Mouse (Mus musculus): ENCODE data around the gene Fbxl18. TPM values are rescaled to one million over a fixed set of nuclear protein-coding genes. Genes with fewer than 3 reads are reported as not detected.

The Fbxl18 gene
- polyA plus RNA-seq, 1 experiment from 2014 or later, result 17.8 TPM

GRCm38 (mm10) chr5:142926940-142927228 is 31.7 kb upstream of the Fbxl18 start:
- 45% methylated on average over 3 of the region's 3 CpGs for WGBS
- Histone ChIP-seq H3K4me2 (peak overlapping the region; percentile 26), H3K27me3 (no peaks in the 10 kb centered on the region), H3K27ac (peak overlapping the region; percentile 84), H3K9ac (no peak overlapping the region), H3K9me3 (replicated peaks) (no peaks in the 10 kb centered on the region), H3K4me3 (replicated peaks) (no peak overlapping the region), H3K36me3 (no peaks in the 10 kb centered on the region), H3K4me1 (peaks cover 44% of the 10 kb centered on the region)
- ATAC-seq (replicated peaks; ENCODE audit: low FRiP score), result no peak

GRCm38 (mm10) chr5:142926204-142926939 is 31.2 kb upstream of the Fbxl18 start:
- 16% methylated on average over 13 of the region's 13 CpGs for WGBS
- H3K27ac ChIP-seq, result peak overlapping the region; percentile 84
- H3K4me1 ChIP-seq, result peaks cover 46% of the 10 kb centered on the region
- H3K4me3 ChIP-seq (replicated peaks), result 0 out of 2 replicates have a peak overlapping the region, but pooled peaks have one; percentile 2
- no peaks in the 10 kb centered on the region for H3K36me3 ChIP-seq
- no peak overlapping the region for H3K9ac ChIP-seq
- H3K9me3 ChIP-seq (replicated peaks), result no peaks in the 10 kb centered on the region
- ATAC-seq (replicated peaks; ENCODE audit: low FRiP score), result peak; percentile 81
- H3K4me2 ChIP-seq, result peak overlapping the region; percentile 26
- H3K27me3 ChIP-seq, result no peaks in the 10 kb centered on the region

DNA sequence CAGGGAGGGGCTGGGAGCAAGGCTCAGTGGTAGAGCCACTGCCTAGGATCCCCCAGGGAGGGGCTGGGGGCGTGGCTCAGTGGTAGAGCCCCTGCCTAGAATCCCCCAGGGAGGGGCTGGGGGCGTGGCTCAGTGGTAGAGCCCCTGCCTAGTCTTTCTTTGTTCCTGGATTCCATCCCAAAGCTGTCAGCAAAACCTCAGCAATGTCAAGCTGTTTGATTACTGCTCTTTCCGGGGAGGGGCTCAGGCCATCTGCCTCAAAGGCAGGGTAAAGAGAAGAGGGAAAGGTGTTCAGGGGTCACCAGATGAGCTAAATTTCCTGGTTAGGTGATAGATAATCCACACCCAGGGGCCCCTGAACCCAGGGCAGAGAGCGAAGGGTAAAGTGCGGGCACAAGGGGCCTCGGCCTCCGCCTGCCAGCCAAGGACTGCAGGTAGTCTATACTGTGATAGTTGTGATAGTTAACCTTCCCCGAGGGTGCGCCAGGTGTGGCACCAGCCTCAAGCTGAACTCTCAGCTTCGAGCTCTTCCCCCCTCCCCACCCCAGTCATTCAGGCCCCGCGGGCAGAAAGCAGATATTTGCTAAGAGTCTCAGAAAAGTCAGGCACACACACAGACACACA is 29.2 kb upstream of the Fbxl18 start:
- H3K4me1 ChIP-seq, result peaks cover 47% of the 10 kb centered on the region
- no peak overlapping the region for H3K9ac ChIP-seq
- H3K4me2 ChIP-seq, result no peak overlapping the region
- H3K27me3 ChIP-seq, result no peaks in the 10 kb centered on the region
- no peaks in the 10 kb centered on the region for H3K9me3 ChIP-seq (replicated peaks)
- 77% methylated on average over 12 of the region's 12 CpGs for WGBS
- no peaks in the 10 kb centered on the region for H3K36me3 ChIP-seq
- no peak overlapping the region for H3K4me3 ChIP-seq (replicated peaks)
- ATAC-seq (replicated peaks; ENCODE audit: low FRiP score), result no peak
- no peak overlapping the region for H3K27ac ChIP-seq

DNA sequence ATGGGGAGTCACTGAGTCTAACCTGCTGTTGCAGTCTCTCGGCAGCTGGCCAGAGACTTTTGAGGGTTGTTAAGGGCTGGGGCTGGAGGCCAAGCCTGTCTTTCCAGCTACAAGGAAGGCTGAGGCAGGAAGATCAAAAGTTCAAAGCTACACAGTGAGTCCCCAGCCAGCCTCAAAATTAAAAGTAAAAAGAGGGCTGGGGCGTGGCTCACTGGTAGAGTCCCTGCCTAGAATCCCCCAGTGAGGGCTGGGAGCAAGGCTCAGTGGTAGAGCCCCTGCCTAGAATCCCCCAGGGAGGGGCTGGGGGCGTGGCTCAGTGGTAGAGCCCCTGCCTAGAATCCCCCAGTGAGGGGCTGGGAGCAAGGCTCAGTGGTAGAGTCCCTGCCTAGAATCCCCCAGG is 28.6 kb upstream of the Fbxl18 start:
- H3K9me3 ChIP-seq (replicated peaks), result no peaks in the 10 kb centered on the region
- 76% methylated on average over 3 of the region's 3 CpGs for WGBS
- H3K9ac ChIP-seq, result no peak overlapping the region
- H3K27ac ChIP-seq, result no peak overlapping the region
- H3K4me3 ChIP-seq (replicated peaks), result no peak overlapping the region
- H3K36me3 ChIP-seq, result no peaks in the 10 kb centered on the region
- no peak for ATAC-seq (replicated peaks; ENCODE audit: low FRiP score)
- no peak overlapping the region for H3K4me2 ChIP-seq
- no peaks in the 10 kb centered on the region for H3K27me3 ChIP-seq
- peaks cover 40% of the 10 kb centered on the region for H3K4me1 ChIP-seq

DNA sequence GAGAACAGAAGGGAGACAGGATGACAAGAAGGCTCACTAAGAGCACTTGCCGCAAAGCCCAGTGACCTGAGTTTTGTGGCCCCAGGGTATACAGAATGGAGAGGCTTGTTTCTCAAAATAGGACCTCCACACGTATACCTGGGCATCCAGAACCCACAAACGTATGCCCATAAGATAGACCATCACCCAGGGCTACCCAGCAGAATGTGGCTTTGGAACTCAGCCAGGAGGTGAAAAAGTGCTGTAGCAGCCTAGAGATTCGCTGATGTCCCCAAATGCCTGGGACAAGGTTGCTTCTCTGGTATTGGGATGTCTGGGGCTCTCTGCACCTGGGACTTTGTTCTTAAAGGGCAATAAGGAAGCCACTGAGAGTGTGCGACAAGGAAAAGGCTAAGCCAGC is 27.0 kb upstream of the Fbxl18 start:
- H3K27ac ChIP-seq, result no peak overlapping the region
- no peaks in the 10 kb centered on the region for H3K9me3 ChIP-seq (replicated peaks)
- ATAC-seq (replicated peaks; ENCODE audit: low FRiP score), result no peak
- H3K4me2 ChIP-seq, result no peak overlapping the region
- no peak overlapping the region for H3K4me3 ChIP-seq (replicated peaks)
- no peaks in the 10 kb centered on the region for H3K36me3 ChIP-seq
- WGBS, result 88% methylated on average over 5 of the region's 5 CpGs
- no peaks in the 10 kb centered on the region for H3K27me3 ChIP-seq
- peaks cover 34% of the 10 kb centered on the region for H3K4me1 ChIP-seq
- no peak overlapping the region for H3K9ac ChIP-seq

DNA sequence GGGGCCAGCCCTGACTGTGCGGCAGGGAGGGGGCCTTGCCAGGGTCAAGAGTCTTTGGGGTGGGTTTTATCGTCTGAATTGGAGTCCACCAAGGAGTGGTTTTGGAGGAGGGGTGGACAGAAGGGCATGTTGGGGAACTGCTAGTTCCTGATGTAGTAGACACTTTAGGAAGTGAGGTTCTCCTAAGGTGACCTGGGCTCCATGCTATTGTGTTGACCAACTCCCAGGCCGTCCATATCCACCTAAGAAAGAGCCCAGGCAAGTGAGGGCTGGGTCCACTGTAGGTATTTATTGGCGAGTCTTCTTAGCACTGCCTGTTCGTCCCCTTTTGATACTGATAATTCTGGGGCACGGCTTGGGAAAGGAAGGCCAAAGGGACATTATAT is 25.8 kb upstream of the Fbxl18 start:
- Histone ChIP-seq H3K4me1 (peaks cover 22% of the 10 kb centered on the region), H3K4me3 (replicated peaks) (no peak overlapping the region), H3K27me3 (no peaks in the 10 kb centered on the region), H3K36me3 (no peaks in the 10 kb centered on the region), H3K9me3 (replicated peaks) (no peaks in the 10 kb centered on the region), H3K4me2 (no peak overlapping the region), H3K27ac (peak overlapping the region; percentile 55), H3K9ac (no peak overlapping the region)
- WGBS, result 65% methylated on average over 6 of the region's 6 CpGs
- no peak for ATAC-seq (replicated peaks; ENCODE audit: low FRiP score)

DNA sequence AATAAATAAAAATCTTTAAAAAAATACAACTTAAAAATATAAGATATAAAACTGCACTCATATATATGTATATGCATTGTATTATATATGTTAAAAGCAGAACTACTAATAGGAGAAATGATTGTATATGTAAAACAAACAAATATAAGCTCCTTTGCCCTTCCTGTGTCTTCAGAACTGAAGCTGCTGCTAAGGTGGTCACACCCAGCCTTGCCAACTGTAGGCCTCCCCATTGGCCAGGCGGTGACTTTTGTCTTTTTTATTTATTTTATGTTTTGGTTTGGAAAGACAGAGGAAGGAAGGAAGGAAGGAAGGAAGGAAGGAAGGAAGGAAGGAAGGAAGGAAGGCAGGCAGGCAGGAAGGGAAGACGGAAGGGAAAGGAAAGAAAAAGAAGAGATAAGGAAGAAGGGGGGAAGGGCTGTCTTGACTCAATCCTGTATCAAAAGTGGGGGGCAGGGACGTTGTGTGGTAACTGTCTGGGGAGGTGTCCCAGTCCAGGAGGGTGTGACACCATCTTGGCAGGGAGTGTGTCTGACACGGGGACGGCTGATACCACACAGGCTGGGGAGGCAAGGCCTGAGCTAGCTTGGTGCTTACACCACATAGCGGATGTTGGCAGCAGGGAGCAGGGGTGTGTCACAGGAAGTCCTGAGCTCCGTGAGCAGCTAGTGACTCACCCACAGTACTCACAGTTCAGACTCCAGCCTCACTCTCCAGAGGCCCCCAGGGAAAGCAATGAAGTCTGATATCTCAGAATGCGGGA is 25.3 kb upstream of the Fbxl18 start:
- ATAC-seq (replicated peaks; ENCODE audit: low FRiP score), result peak; percentile 95
- peak overlapping the region; percentile 55 for H3K27ac ChIP-seq
- H3K27me3 ChIP-seq, result no peaks in the 10 kb centered on the region
- H3K9ac ChIP-seq, result no peak overlapping the region
- H3K9me3 ChIP-seq (replicated peaks), result no peaks in the 10 kb centered on the region
- 41% methylated on average over 8 of the region's 8 CpGs for WGBS
- no peak overlapping the region for H3K4me2 ChIP-seq
- no peaks in the 10 kb centered on the region for H3K36me3 ChIP-seq
- no peak overlapping the region for H3K4me3 ChIP-seq (replicated peaks)
- peaks cover 17% of the 10 kb centered on the region for H3K4me1 ChIP-seq

DNA sequence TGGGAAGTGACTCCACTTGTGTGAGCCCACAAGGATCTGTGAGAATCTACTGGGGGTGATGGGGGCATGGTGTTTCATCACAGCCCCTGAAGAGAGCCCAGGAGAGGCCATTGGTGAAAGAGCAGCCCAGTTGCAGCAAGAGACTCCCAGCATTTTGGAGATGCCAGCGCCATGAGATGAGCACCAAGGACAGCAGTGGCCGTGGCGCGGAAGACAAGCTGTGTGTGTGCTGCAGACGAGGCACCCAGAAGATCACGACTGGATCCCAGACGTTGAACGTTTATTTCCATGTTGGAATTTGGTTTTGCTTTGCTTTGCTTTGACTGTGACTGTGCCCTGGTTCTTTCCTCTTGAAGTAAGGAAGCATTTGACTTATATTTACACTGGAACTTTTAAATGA is 22.2 kb upstream of the Fbxl18 start:
- Histone ChIP-seq H3K9me3 (replicated peaks) (no peaks in the 10 kb centered on the region), H3K9ac (no peak overlapping the region), H3K27ac (no peak overlapping the region), H3K36me3 (no peaks in the 10 kb centered on the region), H3K4me2 (no peak overlapping the region), H3K4me3 (replicated peaks) (no peak overlapping the region), H3K27me3 (no peaks in the 10 kb centered on the region), H3K4me1 (peaks cover 12% of the 10 kb centered on the region)
- 92% methylated on average over 8 of the region's 8 CpGs for WGBS
- no peak for ATAC-seq (replicated peaks; ENCODE audit: low FRiP score)

- no peaks in the 10 kb centered on the region for H3K36me3 ChIP-seq
- no peak for ATAC-seq (replicated peaks; ENCODE audit: low FRiP score)
- no peaks in the 10 kb centered on the region for H3K27me3 ChIP-seq
- no peak overlapping the region for H3K4me3 ChIP-seq (replicated peaks)
- no peaks in the 10 kb centered on the region for H3K9me3 ChIP-seq (replicated peaks)
- no peak overlapping the region for H3K9ac ChIP-seq
- no peak overlapping the region for H3K27ac ChIP-seq
- 66% methylated on average over 7 of the region's 7 CpGs for WGBS
- peaks cover 11% of the 10 kb centered on the region for H3K4me1 ChIP-seq
- H3K4me2 ChIP-seq, result no peak overlapping the region
Measured at GRCm38 (mm10) chr5:142916593-142916992, 21.4 kb upstream of the Fbxl18 start.

- 85% methylated on average over 11 of the region's 11 CpGs for WGBS
- Histone ChIP-seq H3K4me2 (no peak overlapping the region), H3K9me3 (replicated peaks) (no peaks in the 10 kb centered on the region), H3K27me3 (no peaks in the 10 kb centered on the region), H3K27ac (no peak overlapping the region), H3K36me3 (no peaks in the 10 kb centered on the region), H3K4me3 (replicated peaks) (no peak overlapping the region), H3K9ac (no peak overlapping the region), H3K4me1 (peaks cover 1% of the 10 kb centered on the region)
- ATAC-seq (replicated peaks; ENCODE audit: low FRiP score), result no peak
Measured at GRCm38 (mm10) chr5:142915231-142915630, 20.0 kb upstream of the Fbxl18 start.

- no peak overlapping the region for H3K4me3 ChIP-seq (replicated peaks)
- ATAC-seq (replicated peaks; ENCODE audit: low FRiP score), result no peak
- H3K4me1 ChIP-seq, result peaks cover 26% of the 10 kb centered on the region
- no peak overlapping the region for H3K9ac ChIP-seq
- no peaks in the 10 kb centered on the region for H3K36me3 ChIP-seq
- H3K27me3 ChIP-seq, result no peaks in the 10 kb centered on the region
- H3K27ac ChIP-seq, result no peak overlapping the region
- 65% methylated on average over 4 of the region's 4 CpGs for WGBS
- no peak overlapping the region for H3K4me2 ChIP-seq
- no peaks in the 10 kb centered on the region for H3K9me3 ChIP-seq (replicated peaks)
Measured at GRCm38 (mm10) chr5:142912739-142913138, 17.5 kb upstream of the Fbxl18 start.

DNA sequence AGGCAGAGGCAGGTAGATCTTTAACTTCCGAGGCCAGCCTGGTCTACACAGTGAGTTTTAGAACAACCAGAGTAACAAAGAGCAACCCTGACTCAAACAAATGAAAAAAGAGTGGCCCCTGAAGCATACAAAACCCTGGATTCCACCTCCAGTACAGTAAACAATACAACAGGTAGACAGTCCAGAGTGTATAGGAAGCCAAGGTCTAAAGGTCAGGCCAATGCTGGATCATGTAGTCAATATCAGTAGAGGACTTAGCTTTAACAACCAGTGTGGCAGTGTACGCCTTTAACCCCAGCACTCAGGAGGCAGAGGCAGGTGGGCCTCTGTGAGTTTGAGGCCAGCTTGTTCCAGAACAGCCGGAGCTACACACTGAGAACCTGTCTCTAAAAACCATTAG is 17.1 kb upstream of the Fbxl18 start:
- H3K4me3 ChIP-seq (replicated peaks), result no peak overlapping the region
- no peak overlapping the region for H3K4me2 ChIP-seq
- no peaks in the 10 kb centered on the region for H3K36me3 ChIP-seq
- ATAC-seq (replicated peaks; ENCODE audit: low FRiP score), result no peak
- 94% methylated on average over 3 of the region's 3 CpGs for WGBS
- no peak overlapping the region for H3K9ac ChIP-seq
- no peaks in the 10 kb centered on the region for H3K27me3 ChIP-seq
- peaks cover 30% of the 10 kb centered on the region for H3K4me1 ChIP-seq
- H3K9me3 ChIP-seq (replicated peaks), result no peaks in the 10 kb centered on the region
- H3K27ac ChIP-seq, result no peak overlapping the region

Data from kidney, embryonic 15.5 days (tissue).